ENCODE assay signal across 25 mouse cellular contexts in genomic region chr5:15979225-15979624, GRCm38 (mm10). TPM values are rescaled to one million over a fixed set of nuclear protein-coding genes. Genes with fewer than 3 reads are reported as not detected.
A peak's percentile ranks its signal among the peaks of the same experiment; 100 is the strongest.
DNase-seq lines count a peak whose midpoint lies in the region; ATAC-seq and TF ChIP-seq lines count a peak whose summit lies in the region.
"Had no signal": no experiment of that assay in that cellular context is flagged by ENCODE, and none has a peak within 500 bp of the region (broad histone marks: within the 10 kb centered on the region; RNA-seq: fewer than 3 reads in every experiment).

No protein-coding gene starts in this region.

- intact Hi-C loops in gastrocnemius, adult 2 months (cut with DNase I): no loop called here

- no peaks in the 10 kb centered on the region for H3K9me3 ChIP-seq in hindbrain, embryonic 16.5 days (ENCODE audit: control insufficient read depth, low read length)
- H3K9me3 ChIP-seq in hindbrain, embryonic 14.5 days (ENCODE audit: control insufficient read depth, low read length): no peaks in the 10 kb centered on the region
- no peaks in the 10 kb centered on the region for H3K9me3 ChIP-seq in kidney, embryonic 15.5 days (replicated peaks)
- no peaks in the 10 kb centered on the region for H3K9me3 ChIP-seq in kidney, postnatal 0 days (replicated peaks; ENCODE audit: low read length)
- H3K9me3 ChIP-seq: embryonic facial prominence, embryonic 12.5 days; embryonic facial prominence, embryonic 15.5 days; forebrain, embryonic 10.5 days; forebrain, embryonic 12.5 days had no signal

- H3K9ac ChIP-seq in hindbrain, embryonic 16.5 days (ENCODE audit: low read depth, low read length): no peak overlapping the region
- no peak overlapping the region for H3K9ac ChIP-seq in hindbrain, embryonic 14.5 days
- H3K9ac ChIP-seq in kidney, embryonic 15.5 days: no peak overlapping the region
- no peak overlapping the region for H3K9ac ChIP-seq in kidney, postnatal 0 days (ENCODE audit: low read depth, low read length)
- H3K9ac ChIP-seq: embryonic facial prominence, embryonic 12.5 days; embryonic facial prominence, embryonic 15.5 days; forebrain, embryonic 12.5 days had no signal

- no peaks in the 10 kb centered on the region for H3K4me1 ChIP-seq in hindbrain, embryonic 16.5 days (ENCODE audit: control insufficient read depth, insufficient read depth, low read depth, low read length)
- no peaks in the 10 kb centered on the region for H3K4me1 ChIP-seq in hindbrain, embryonic 14.5 days (replicated peaks; ENCODE audit: control insufficient read depth, insufficient read depth, low read length)
- peaks cover 11% of the 10 kb centered on the region for H3K4me1 ChIP-seq in kidney, embryonic 15.5 days
- H3K4me1 ChIP-seq in kidney, postnatal 0 days (replicated peaks; ENCODE audit: insufficient read depth, low read length): no peaks in the 10 kb centered on the region
- H3K4me1 ChIP-seq: embryonic facial prominence, embryonic 15.5 days had no signal

- H3K4me3 ChIP-seq in gastrocnemius, adult 2 months: no peak overlapping the region
- H3K4me3 ChIP-seq in hindbrain, embryonic 16.5 days (ENCODE audit: low read length): no peak overlapping the region
- no peak overlapping the region for H3K4me3 ChIP-seq in hindbrain, embryonic 14.5 days (replicated peaks; ENCODE audit: low read length)
- H3K4me3 ChIP-seq in kidney, embryonic 15.5 days (replicated peaks): no peak overlapping the region
- no peak overlapping the region for H3K4me3 ChIP-seq in kidney, postnatal 0 days (replicated peaks; ENCODE audit: low read depth, low read length)
- H3K4me3 ChIP-seq: embryonic facial prominence, embryonic 12.5 days; embryonic facial prominence, embryonic 15.5 days; erythroblast, embryonic 14.5 days; forebrain, embryonic 10.5 days; forebrain, embryonic 12.5 days had no signal

- no peaks in the 10 kb centered on the region for H3K36me3 ChIP-seq in hindbrain, embryonic 16.5 days (ENCODE audit: control insufficient read depth, insufficient read depth, low read length)
- H3K36me3 ChIP-seq in hindbrain, embryonic 14.5 days (replicated peaks; ENCODE audit: control insufficient read depth, insufficient read depth): no peaks in the 10 kb centered on the region
- no peaks in the 10 kb centered on the region for H3K36me3 ChIP-seq in kidney, embryonic 15.5 days
- no peaks in the 10 kb centered on the region for H3K36me3 ChIP-seq in kidney, postnatal 0 days (ENCODE audit: insufficient read depth, low read length)
- H3K36me3 ChIP-seq: embryonic facial prominence, embryonic 12.5 days; embryonic facial prominence, embryonic 15.5 days; forebrain, embryonic 10.5 days; forebrain, embryonic 12.5 days had no signal

- 63% methylated on average over 2 of the region's 2 CpGs for WGBS in hindbrain, embryonic 16.5 days
- 72% methylated on average over 2 of the region's 2 CpGs for WGBS in hindbrain, embryonic 14.5 days
- 50% methylated on average over 2 of the region's 2 CpGs for WGBS in kidney, embryonic 15.5 days
- WGBS in kidney, postnatal 0 days: 58% methylated on average over 2 of the region's 2 CpGs

- ATAC-seq in hindbrain, embryonic 16.5 days: peak; percentile 17; the same call in 1 of the 2 replicates
- no peak for ATAC-seq in hindbrain, embryonic 14.5 days (ENCODE audit: low FRiP score)
- peak; percentile 64 for ATAC-seq in kidney, embryonic 15.5 days (replicated peaks; ENCODE audit: low FRiP score)
- ATAC-seq in kidney, postnatal 0 days (replicated peaks; ENCODE audit: low FRiP score, low read depth): no peak
- ATAC-seq: forebrain, embryonic 14.5 days; forebrain, embryonic 16.5 days had no signal

- peaks cover 6% of the 10 kb centered on the region for H3K27me3 ChIP-seq in hindbrain, embryonic 16.5 days (replicated peaks; ENCODE audit: control insufficient read depth, insufficient read depth, low read length)
- H3K27me3 ChIP-seq in hindbrain, embryonic 14.5 days (ENCODE audit: control insufficient read depth, insufficient read depth, low read length): peaks cover 86% of the 10 kb centered on the region
- H3K27me3 ChIP-seq in kidney, embryonic 15.5 days: no peaks in the 10 kb centered on the region
- no peaks in the 10 kb centered on the region for H3K27me3 ChIP-seq in kidney, postnatal 0 days (ENCODE audit: insufficient read depth, low read length)
- H3K27me3 ChIP-seq: embryonic facial prominence, embryonic 12.5 days; embryonic facial prominence, embryonic 15.5 days had no signal

- H3K4me2 ChIP-seq in hindbrain, embryonic 16.5 days (ENCODE audit: low read length): no peak overlapping the region
- H3K4me2 ChIP-seq in hindbrain, embryonic 14.5 days (replicated peaks): no peak overlapping the region
- H3K4me2 ChIP-seq in kidney, embryonic 15.5 days: no peak overlapping the region
- H3K4me2 ChIP-seq in kidney, postnatal 0 days (ENCODE audit: low read length): no peak overlapping the region
- H3K4me2 ChIP-seq: embryonic facial prominence, embryonic 12.5 days; embryonic facial prominence, embryonic 15.5 days; forebrain, embryonic 12.5 days had no signal

- DNase-seq in gastrocnemius, adult 2 months: no peak
- no peak for DNase-seq in gastrocnemius, adult 18-20 months (ENCODE audit: low spot score)
- no peak for DNase-seq in hindbrain, embryonic 14.5 days (ENCODE audit: low spot score)
- no peak for DNase-seq in kidney, postnatal 14 days
- DNase-seq in kidney, postnatal 0 days (ENCODE audit: low spot score): peak; percentile 35
- DNase-seq in kidney, postnatal 10 days: no peak
- DNase-seq: adrenal gland, adult 2 months; adrenal gland, postnatal 10 days; adrenal gland, postnatal 25 days; cerebellum, adult 11 months; cerebellum, adult 18-20 months; cerebellum, adult 8-10 months; cerebellum, adult 9-11 months; cerebellum, postnatal 14 days; cerebellum, postnatal 36 days; embryo, embryonic 11 days had no signal

- H3K27ac ChIP-seq in gastrocnemius, adult 2 months: peak overlapping the region; percentile 46
- H3K27ac ChIP-seq in hindbrain, embryonic 16.5 days (ENCODE audit: low read depth, low read length): no peak overlapping the region
- H3K27ac ChIP-seq in hindbrain, embryonic 14.5 days: no peak overlapping the region
- 0 out of 2 replicates have a peak overlapping the region, but pooled peaks have one; percentile 18 for H3K27ac ChIP-seq in kidney, embryonic 15.5 days
- H3K27ac ChIP-seq in kidney, postnatal 0 days: no peak overlapping the region
- H3K27ac ChIP-seq: embryonic facial prominence, embryonic 12.5 days; embryonic facial prominence, embryonic 15.5 days; forebrain, embryonic 10.5 days; forebrain, embryonic 12.5 days had no signal

- TF ChIP-seq CTCF in gastrocnemius, adult 2 months (IDR thresholded peaks at IDR 0.05): no peak
- no peak for TF ChIP-seq CTCF in kidney, postnatal 0 days (IDR thresholded peaks at IDR 0.05; ENCODE audit: low read depth)

RNA-seq across cellular contexts. Expression of gene Cacna2d1, which starts 44.7 kb away (rescaled TPM):
- 100 to 1,000 TPM; 254 to 283 TPM for total RNA-seq in gastrocnemius, adult 2 months (2021)
- 100 to 1,000 TPM; 235 to 243 TPM for total RNA-seq in gastrocnemius, adult 18-20 months (2021)
- 26.6 and 30.4 TPM in 2 replicates for polyA plus RNA-seq in hindbrain, embryonic 16.5 days (2015; fragmentation: Nextera tagmentation; extraction: Ambion mirVana)
- polyA plus RNA-seq in hindbrain, embryonic 14.5 days (2014; fragmentation: Nextera tagmentation; extraction: Ambion mirVana): 40.3 and 43.7 TPM in 2 replicates
- 18.4 and 19.1 TPM in 2 replicates for polyA plus RNA-seq in kidney, embryonic 15.5 days (2015; fragmentation: Nextera tagmentation; extraction: Ambion mirVana)
- 9.7 and 10.3 TPM in 2 replicates for polyA plus RNA-seq in kidney, postnatal 0 days (2015; fragmentation: Nextera tagmentation; extraction: Ambion mirVana)
- polyA plus RNA-seq: erythroblast, embryonic 14.5 days had no signal

Comparison
In these comparisons a context has a peak if more than half of its experiments do, and no peak if none do; other contexts are left out.
1. H3K27ac ChIP-seq: peak in gastrocnemius, adult 2 months (single experiment) and kidney, embryonic 15.5 days (single experiment); none in hindbrain, embryonic 16.5 days (single experiment), hindbrain, embryonic 14.5 days (single experiment) and kidney, postnatal 0 days (single experiment).
2. ATAC-seq: peak in hindbrain, embryonic 16.5 days (single experiment) and kidney, embryonic 15.5 days (single experiment); none in hindbrain, embryonic 14.5 days (single experiment) and kidney, postnatal 0 days (single experiment).